Mouse (Mus musculus) MEL (cell line): Measurements from ENCODE around the gene Srsf5.

ENCODE experiments used
- CHD1 ChIP-seq: IDR thresholded peaks from 2 replicates; pipeline ENCODE4 v1.6.1; 2012; ENCODE audit warnings: low read depth, mild to moderate bottlenecking, inconsistent platforms, low read length, improper control_type of control experiment
- CHD2 ChIP-seq: IDR thresholded peaks from 2 replicates; pipeline ENCODE4 v1.6.1; 2011; ENCODE audit warnings: low read length, improper control_type of control experiment
- CTCF ChIP-seq, 3 experiments: IDR thresholded peaks in 2 of 3; conservative IDR thresholded peaks in 1 of 3; 2 replicates each; pipeline ENCODE4 v1.5.1; 2011 to 2012; ENCODE audit warnings: low read length in 3 of 3, low read depth in 2 of 3, mild to moderate bottlenecking in 2 of 3, improper control_type of control experiment in 1 of 3, inconsistent platforms in 1 of 3, mixed read lengths in 1 of 3, moderate library complexity in 1 of 3; ENCODE audit not compliant: control insufficient read depth in 1 of 3, insufficient read depth in 1 of 3, poor library complexity in 1 of 3, severe bottlenecking in 1 of 3
- ETS1 ChIP-seq: IDR thresholded peaks from 2 replicates; pipeline ENCODE4 v1.6.1; 2012; ENCODE audit warnings: low read depth, mild to moderate bottlenecking, inconsistent platforms, low read length, improper control_type of control experiment, moderate library complexity
- GATA1 ChIP-seq: IDR thresholded peaks from 2 replicates; pipeline ENCODE4 v1.6.1; 2011; ENCODE audit warnings: low read depth, low read length, improper control_type of control experiment
- HCFC1 ChIP-seq: IDR thresholded peaks from 2 replicates; pipeline ENCODE4 v1.6.1; 2012; ENCODE audit warnings: low read depth, mild to moderate bottlenecking, inconsistent platforms, low read length, improper control_type of control experiment, moderate library complexity
- MAX ChIP-seq: IDR thresholded peaks from 2 replicates; pipeline ENCODE4 v1.6.1; 2011; ENCODE audit warnings: low read length, improper control_type of control experiment
- MEF2A ChIP-seq: IDR thresholded peaks from 2 replicates; pipeline ENCODE4 v1.6.1; 2014; ENCODE audit warnings: low read depth, mild to moderate bottlenecking, inconsistent platforms, low read length, improper control_type of control experiment; ENCODE audit not compliant: poor library complexity, insufficient replicate concordance, severe bottlenecking; ENCODE audit errors: extremely low read depth
- NRF1 ChIP-seq: IDR thresholded peaks from 2 replicates; pipeline ENCODE4 v1.6.1; 2014; ENCODE audit warnings: low read depth, mild to moderate bottlenecking, inconsistent platforms, low read length, improper control_type of control experiment, moderate library complexity; ENCODE audit not compliant: poor library complexity, insufficient read depth, severe bottlenecking
- POLR2A ChIP-seq, 2 experiments: IDR thresholded peaks; 2 replicates each; pipeline ENCODE4 v1.6.1; 2011 to 2012; ENCODE audit warnings: low read length in 2 of 2, mild to moderate bottlenecking in 2 of 2, control low read depth in 1 of 2, improper control_type of control experiment in 1 of 2, low read depth in 1 of 2, moderate library complexity in 1 of 2; ENCODE audit not compliant: control insufficient read depth in 1 of 2, insufficient read depth in 1 of 2, poor library complexity in 1 of 2
- RAD21 ChIP-seq: IDR thresholded peaks from 2 replicates; pipeline ENCODE4 v1.6.1; 2011; ENCODE audit warnings: mild to moderate bottlenecking, low read depth, low read length, improper control_type of control experiment
- USF1 ChIP-seq: IDR thresholded peaks from 2 replicates; pipeline ENCODE4 v1.6.1; 2014; ENCODE audit warnings: low read depth, mild to moderate bottlenecking, inconsistent platforms, low read length, improper control_type of control experiment, moderate library complexity
- USF2 ChIP-seq, 2 experiments: IDR thresholded peaks; 2 replicates each; pipeline ENCODE4 v1.6.1; 2011 to 2012; ENCODE audit warnings: improper control_type of control experiment in 2 of 2, low read length in 2 of 2, borderline replicate concordance in 1 of 2, inconsistent platforms in 1 of 2, low read depth in 1 of 2, mild to moderate bottlenecking in 1 of 2; ENCODE audit not compliant: insufficient read depth in 1 of 2
- ZC3H11A ChIP-seq: IDR thresholded peaks from 2 replicates; pipeline ENCODE4 v1.6.1; 2012; ENCODE audit warnings: low read depth, mild to moderate bottlenecking, inconsistent platforms, low read length, improper control_type of control experiment

DNA sequence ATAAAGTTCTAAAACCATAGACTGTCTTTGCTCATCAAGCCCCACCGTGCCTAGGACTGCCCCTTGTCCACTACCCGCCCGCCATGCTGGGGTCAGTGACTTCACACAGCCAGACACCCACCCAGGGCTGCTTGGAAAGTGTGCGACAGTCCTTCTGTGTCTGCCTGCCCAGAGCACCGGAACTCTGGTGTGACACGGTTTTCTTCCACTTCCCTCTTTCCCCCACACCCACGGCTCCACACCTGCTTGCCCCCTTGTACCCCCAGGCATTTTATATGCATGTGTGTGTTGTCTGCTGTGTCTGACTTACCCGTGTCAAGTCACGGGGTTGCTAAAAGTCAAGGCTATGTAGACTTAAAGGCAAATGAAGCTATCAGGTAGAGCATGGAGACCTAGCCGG is 46.5 kb downstream of the Srsf5 start:
- no peak for TF ChIP-seq USF1
- no peak for TF ChIP-seq CTCF (IDR thresholded peaks at IDR 0.05 in 2 of 3, conservative IDR thresholded peaks at IDR 0.05 in 1 of 3; ENCODE audit: control insufficient read depth in 1 of 3, insufficient read depth in 1 of 3, low read depth in 2 of 3, low read length in 3 of 3, poor library complexity in 1 of 3, severe bottlenecking in 1 of 3)
- TF ChIP-seq ZC3H11A: no peak
- no peak for TF ChIP-seq POLR2A (IDR thresholded peaks at IDR 0.05; ENCODE audit: control insufficient read depth in 1 of 2, insufficient read depth in 1 of 2, low read depth in 1 of 2, low read length in 2 of 2, poor library complexity in 1 of 2)
- TF ChIP-seq MEF2A: no peak
- no peak for TF ChIP-seq GATA1
- no peak for TF ChIP-seq HCFC1
- TF ChIP-seq CHD2: no peak
- TF ChIP-seq CHD1: no peak
- no peak for TF ChIP-seq USF2 (IDR thresholded peaks at IDR 0.05; ENCODE audit: borderline replicate concordance in 1 of 2, insufficient read depth in 1 of 2, low read depth in 1 of 2, low read length in 2 of 2)
- no peak for TF ChIP-seq ETS1
- no peak for TF ChIP-seq MAX
- no peak for TF ChIP-seq RAD21
- no peak for TF ChIP-seq NRF1
